ENCODE assay signal across 10 mouse cellular contexts in genomic region chr12:72267614-72268013, GRCm38 (mm10).
DNase-seq lines count a peak whose midpoint lies in the region; ATAC-seq and TF ChIP-seq lines count a peak whose summit lies in the region.
"Had no signal": no experiment of that assay in that cellular context is flagged by ENCODE, and none has a peak within 500 bp of the region (broad histone marks: within the 10 kb centered on the region; RNA-seq: fewer than 3 reads in every experiment).

No protein-coding gene starts in this region.

- no peak overlapping the region for H3K27ac ChIP-seq in liver, adult 2 months (replicated peaks; ENCODE audit: insufficient read depth, low read depth, low read length)
- H3K27ac ChIP-seq in liver, embryonic 12.5 days = no peak overlapping the region
- H3K27ac ChIP-seq in CH12.LX (ENCODE audit: insufficient read depth, low read depth) = no peak overlapping the region
- H3K27ac ChIP-seq in cortical plate, adult 2 months (ENCODE audit: insufficient read depth, low read length) = no peak overlapping the region
- H3K27ac ChIP-seq: neural tube, embryonic 12.5 days had no signal

- no peak for TF ChIP-seq POLR2A in liver, adult 2 months (IDR thresholded peaks at IDR 0.05; ENCODE audit: extremely low read depth, insufficient read depth, low read length)
- TF ChIP-seq POLR2A in CH12.LX (IDR thresholded peaks at IDR 0.05; ENCODE audit: low read depth, low read length) = no peak
- no peak for TF ChIP-seq POLR2A in cortical plate, adult 2 months (IDR thresholded peaks at IDR 0.05; ENCODE audit: extremely low read depth, insufficient read depth, low read length)

- no peaks in the 10 kb centered on the region for H3K9me3 ChIP-seq in liver, embryonic 12.5 days (replicated peaks)
- H3K9me3 ChIP-seq in CH12.LX (replicated peaks; ENCODE audit: low read length) = peaks cover 2% of the 10 kb centered on the region
- H3K9me3 ChIP-seq: neural tube, embryonic 12.5 days had no signal

- peak; percentile 57 for TF ChIP-seq CTCF in liver, adult 2 months (IDR thresholded peaks at IDR 0.05; ENCODE audit: low read depth, low read length)
- peak; percentile 52 to 62 for TF ChIP-seq CTCF in CH12.LX (conservative IDR thresholded peaks at IDR 0.05 in 1 of 2, IDR thresholded peaks at IDR 0.05 in 1 of 2; ENCODE audit: low read depth in 2 of 2, low read length in 2 of 2)
- peak; percentile 33 for TF ChIP-seq CTCF in cortical plate, adult 2 months (IDR thresholded peaks at IDR 0.05; ENCODE audit: extremely low read depth, insufficient read depth, low read length)

- TF ChIP-seq RAD21 in CH12.LX (IDR thresholded peaks at IDR 0.05; ENCODE audit: low read depth, low read length) = peak; percentile 54

- in situ Hi-C loops in CH12.LX (cut with MboI; ENCODE audit: low pct_ligation_motif_present, low pct_unique_long_range_greater_than_20kb, low sequenced_read_pairs) = no loop called here

- no peak for ATAC-seq in liver, embryonic 12.5 days

- H3K27me3 ChIP-seq in liver, adult 2 months (ENCODE audit: control insufficient read depth, insufficient read depth, low read length) = no peaks in the 10 kb centered on the region
- no peaks in the 10 kb centered on the region for H3K27me3 ChIP-seq in liver, embryonic 12.5 days (replicated peaks)
- no peaks in the 10 kb centered on the region for H3K27me3 ChIP-seq in CH12.LX (replicated peaks)
- H3K27me3 ChIP-seq: neural tube, embryonic 12.5 days had no signal

- H3K9ac ChIP-seq in liver, adult 2 months (ENCODE audit: low read depth, low read length) = no peak overlapping the region
- H3K9ac ChIP-seq in liver, embryonic 12.5 days = no peak overlapping the region
- no peak overlapping the region for H3K9ac ChIP-seq in CH12.LX (ENCODE audit: insufficient read depth, low read depth)
- H3K9ac ChIP-seq: neural tube, embryonic 12.5 days had no signal

- no peak overlapping the region for H3K4me2 ChIP-seq in liver, embryonic 12.5 days
- no peak overlapping the region for H3K4me2 ChIP-seq in CH12.LX (ENCODE audit: insufficient read depth, low read depth, poor library complexity, severe bottlenecking)
- H3K4me2 ChIP-seq: neural tube, embryonic 12.5 days had no signal

- no peak for TF ChIP-seq EP300 in CH12.LX (IDR thresholded peaks at IDR 0.05; ENCODE audit: low read length)

- WGBS in liver, adult 2 months = 83% methylated on average over 2 of the region's 2 CpGs
- WGBS in liver, embryonic 12.5 days (ENCODE audit: insufficient replicate concordance) = 61% methylated on average over 2 of the region's 2 CpGs

- DNase-seq in cerebellum, postnatal 10 days = peak; percentile 20 to 42
- DNase-seq in cerebellum, adult 18-20 months = no peak
- DNase-seq in liver, adult 2 months (ENCODE audit: extremely low read depth, low read depth, low spot score) = no peak
- peak; percentile 29 for DNase-seq in CH12.LX (ENCODE audit: extremely low read depth)
- no peak for DNase-seq in adrenal gland, postnatal 36 days
- no peak for DNase-seq in right cerebral cortex, postnatal 36 days (ENCODE audit: low spot score in 2 of 2)
- DNase-seq: adrenal gland, postnatal 25 days had no signal

- no peaks in the 10 kb centered on the region for H3K36me3 ChIP-seq in liver, adult 2 months (ENCODE audit: control insufficient read depth, insufficient read depth, low read length)
- no peaks in the 10 kb centered on the region for H3K36me3 ChIP-seq in liver, embryonic 12.5 days
- no peaks in the 10 kb centered on the region for H3K36me3 ChIP-seq in CH12.LX (replicated peaks in 1 of 2; ENCODE audit: control insufficient read depth in 1 of 2, insufficient read depth in 1 of 2, low read length in 1 of 2)
- H3K36me3 ChIP-seq: neural tube, embryonic 12.5 days had no signal

- no peaks in the 10 kb centered on the region for H3K79me2 ChIP-seq in liver, adult 2 months (ENCODE audit: control insufficient read depth, insufficient read depth, low read length)
- no peaks in the 10 kb centered on the region for H3K79me2 ChIP-seq in CH12.LX (replicated peaks; ENCODE audit: control insufficient read depth, extremely low read depth, insufficient read depth, poor library complexity, severe bottlenecking)

- no peak overlapping the region for H3K4me3 ChIP-seq in liver, adult 2 months (ENCODE audit: insufficient read depth, low read depth, low read length)
- H3K4me3 ChIP-seq in liver, embryonic 12.5 days = no peak overlapping the region
- H3K4me3 ChIP-seq in CH12.LX (replicated peaks in 1 of 3; ENCODE audit: low read depth in 2 of 3, low read length in 2 of 3, poor library complexity in 1 of 3) = no peak overlapping the region
- no peak overlapping the region for H3K4me3 ChIP-seq in cortical plate, adult 2 months (ENCODE audit: insufficient read depth, low read length)
- H3K4me3 ChIP-seq: neural tube, embryonic 12.5 days had no signal

- dilution Hi-C loops in CH12.LX (cut with MboI; ENCODE audit: extremely low pct_ligation_motif_present, extremely low pct_unique_long_range_greater_than_20kb, low sequenced_read_pairs) = no loop called here

- H3K4me1 ChIP-seq in liver, adult 2 months (ENCODE audit: control insufficient read depth, insufficient read depth, low read length) = peaks cover 6% of the 10 kb centered on the region
- peaks cover 9% of the 10 kb centered on the region; the same call in 1 of the 2 replicates for H3K4me1 ChIP-seq in liver, embryonic 12.5 days
- no peaks in the 10 kb centered on the region for H3K4me1 ChIP-seq in CH12.LX (ENCODE audit: control insufficient read depth in 1 of 2, insufficient read depth in 2 of 2)
- H3K4me1 ChIP-seq in cortical plate, adult 2 months (ENCODE audit: control insufficient read depth, insufficient read depth, low read length) = peaks cover 9% of the 10 kb centered on the region
- H3K4me1 ChIP-seq: neural tube, embryonic 12.5 days had no signal

TF ChIP-seq in CH12.LX, 34 proteins besides CTCF, POLR2A, EP300 and RAD21:
- TF ChIP-seq ZMIZ1 (IDR thresholded peaks at IDR 0.05; ENCODE audit: low read depth, low read length) (no peak), SMC3 (IDR thresholded peaks at IDR 0.05; ENCODE audit: low read depth, low read length) (peak; percentile 55)

Comparison
In these comparisons a context has a peak if more than half of its experiments do, and no peak if none do; other contexts are left out.
1. DNase-seq: peak in cerebellum, postnatal 10 days (2 of 2) and CH12.LX (single experiment); none in cerebellum, adult 18-20 months (0 of 2), liver, adult 2 months (single experiment), adrenal gland, postnatal 36 days (0 of 2) and right cerebral cortex, postnatal 36 days (0 of 2).
2. Peak in every context shown above with its lines, with median percentiles within 50 percentile points of each other: CTCF ChIP-seq.